Mouse (Mus musculus): ENCODE results near the gene Olfr1348. TPM values are rescaled to one million over a fixed set of nuclear protein-coding genes. Genes with fewer than 3 reads are reported as not detected.
"Not testable (repeated sequence)": the region's sequence is repeated elsewhere in the genome, so short reads cannot be mapped to it uniquely, and the experiment has no call there.

Olfr1348 gene
- total RNA-seq, 1 experiment, result not detected

- DNase-seq (ENCODE audit: low read depth, low spot score), result no peak
- H3K9ac ChIP-seq (ENCODE audit: insufficient read depth, low read depth, low read length, poor library complexity, severe bottlenecking), result no peak within 1 kb of the TSS
- in situ Hi-C loops (cut with MboI; ENCODE audit: low sequenced_read_pairs in 2 of 2, unreplicated experiment in 2 of 2), result loop anchor here in 1 of 2 experiments (10.0 kb wide), 1 partner anchor 65 kb away; the partner anchor contains the start of gene Olfr1350
- H3K9me3 ChIP-seq (ENCODE audit: control insufficient read depth, insufficient read depth, low read depth, low read length), result no peaks in the 10 kb centered on the region
- H3K27ac ChIP-seq (ENCODE audit: insufficient read depth, low read depth, low read length, poor library complexity, severe bottlenecking), result no peak within 1 kb of the TSS
- H3K4me1 ChIP-seq (ENCODE audit: control insufficient read depth in 2 of 2, insufficient read depth in 2 of 2, low read length in 2 of 2, poor library complexity in 1 of 2), result no peaks in the 10 kb centered on the region
- no peak for TF ChIP-seq MAFK (IDR thresholded peaks at IDR 0.05; ENCODE audit: insufficient read depth, low read depth, low read length)
- no peak for TF ChIP-seq ZNF384 (IDR thresholded peaks at IDR 0.05; ENCODE audit: low read depth, low read length)
- TF ChIP-seq CHD2 (IDR thresholded peaks at IDR 0.05; ENCODE audit: low read depth, low read length), result no peak
- no peak for TF ChIP-seq ZC3H11A (IDR thresholded peaks at IDR 0.05; ENCODE audit: borderline replicate concordance, low read depth, low read length)
- TF ChIP-seq HCFC1 (IDR thresholded peaks at IDR 0.05; ENCODE audit: borderline replicate concordance, insufficient read depth, low read length), result no peak
- H3K36me3 ChIP-seq (ENCODE audit: control insufficient read depth, insufficient read depth, low read length, poor library complexity, severe bottlenecking), result no peaks in the 10 kb centered on the region
- H3K4me3 ChIP-seq (ENCODE audit: insufficient read depth in 1 of 2, low read depth in 1 of 2, low read length in 2 of 2, poor library complexity in 1 of 2, severe bottlenecking in 1 of 2), result no peak within 1 kb of the TSS
These were observed 8.9 kb downstream of the Olfr1348 start, which contains the start of gene Olfr1347 for GRCm38 (mm10) chr7:6499655-6500054. Olfr1347 (minus strand) TSS chr7:6499755.

GRCm38 (mm10) chr7:6486841-6487240, 21.7 kb downstream of the Olfr1348 start, which contains the start of gene Olfr5:
Olfr5 (minus strand) TSS chr7:6486941.
- Histone ChIP-seq H3K4me1 (ENCODE audit: control insufficient read depth in 2 of 2, insufficient read depth in 2 of 2, low read length in 2 of 2, poor library complexity in 1 of 2) (no peaks in the 10 kb centered on the region), H3K36me3 (ENCODE audit: control insufficient read depth, insufficient read depth, low read length, poor library complexity, severe bottlenecking) (no peaks in the 10 kb centered on the region), H3K9me3 (ENCODE audit: control insufficient read depth, insufficient read depth, low read depth, low read length) (no peaks in the 10 kb centered on the region), H3K4me3 (ENCODE audit: insufficient read depth in 1 of 2, low read depth in 1 of 2, low read length in 2 of 2, poor library complexity in 1 of 2, severe bottlenecking in 1 of 2) (no peak within 1 kb of the TSS), H3K9ac (ENCODE audit: insufficient read depth, low read depth, low read length, poor library complexity, severe bottlenecking) (no peak within 1 kb of the TSS), H3K27ac (ENCODE audit: insufficient read depth, low read depth, low read length, poor library complexity, severe bottlenecking) (no peak within 1 kb of the TSS)
- in situ Hi-C loops (cut with MboI; ENCODE audit: low sequenced_read_pairs in 2 of 2, unreplicated experiment in 2 of 2), result no loop called here
- no peak for DNase-seq (ENCODE audit: low read depth, low spot score)
- TF ChIP-seq ZNF384 (IDR thresholded peaks at IDR 0.05; ENCODE audit: low read depth, low read length) (no peak), CHD2 (IDR thresholded peaks at IDR 0.05; ENCODE audit: low read depth, low read length) (no peak), ZC3H11A (IDR thresholded peaks at IDR 0.05; ENCODE audit: borderline replicate concordance, low read depth, low read length) (no peak), MAFK (IDR thresholded peaks at IDR 0.05; ENCODE audit: insufficient read depth, low read depth, low read length) (no peak), HCFC1 (IDR thresholded peaks at IDR 0.05; ENCODE audit: borderline replicate concordance, insufficient read depth, low read length) (no peak)

GRCm38 (mm10) chr7:6477633-6478032, 30.9 kb downstream of the Olfr1348 start:
- H3K27ac ChIP-seq (ENCODE audit: insufficient read depth, low read depth, low read length, poor library complexity, severe bottlenecking); H3K4me1 ChIP-seq (ENCODE audit: control insufficient read depth in 2 of 2, insufficient read depth in 2 of 2, low read length in 2 of 2, poor library complexity in 1 of 2); H3K9me3 ChIP-seq (ENCODE audit: control insufficient read depth, insufficient read depth, low read depth, low read length); H3K4me3 ChIP-seq (ENCODE audit: insufficient read depth in 1 of 2, low read depth in 1 of 2, low read length in 2 of 2, poor library complexity in 1 of 2, severe bottlenecking in 1 of 2); H3K9ac ChIP-seq (ENCODE audit: insufficient read depth, low read depth, low read length, poor library complexity, severe bottlenecking); DNase-seq (ENCODE audit: low read depth, low spot score); in situ Hi-C loops (cut with MboI; ENCODE audit: low sequenced_read_pairs in 2 of 2, unreplicated experiment in 2 of 2); H3K36me3 ChIP-seq (ENCODE audit: control insufficient read depth, insufficient read depth, low read length, poor library complexity, severe bottlenecking): not testable (repeated sequence)

DNA sequence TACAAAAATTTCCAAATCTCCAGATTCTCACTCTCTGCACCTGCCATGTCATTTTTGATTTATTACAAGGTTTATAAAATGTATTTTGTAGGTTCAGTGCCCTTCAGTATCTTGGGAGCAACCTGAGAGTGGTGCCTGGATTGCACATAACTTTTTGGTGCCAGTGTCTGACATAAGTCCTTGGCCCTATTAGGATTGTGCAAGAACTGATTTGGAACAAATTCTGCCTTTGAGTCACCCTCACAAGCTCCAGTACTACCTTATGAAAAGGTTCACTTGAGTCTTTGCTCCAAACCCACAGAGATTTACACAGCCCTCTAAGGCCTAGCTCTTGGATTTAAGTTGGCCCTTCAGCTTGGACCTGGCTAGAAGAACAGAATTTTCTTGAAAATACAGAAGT, 41.6 kb downstream of the Olfr1348 start, which contains the start of gene Olfr1346:
Olfr1346 (plus strand) TSS at position 151 of the 400 bp plus-strand sequence.
- Histone ChIP-seq H3K4me1 (ENCODE audit: control insufficient read depth in 2 of 2, insufficient read depth in 2 of 2, low read length in 2 of 2, poor library complexity in 1 of 2) (no peaks in the 10 kb centered on the region), H3K27ac (ENCODE audit: insufficient read depth, low read depth, low read length, poor library complexity, severe bottlenecking) (no peak within 1 kb of the TSS), H3K9me3 (ENCODE audit: control insufficient read depth, insufficient read depth, low read depth, low read length) (no peaks in the 10 kb centered on the region), H3K36me3 (ENCODE audit: control insufficient read depth, insufficient read depth, low read length, poor library complexity, severe bottlenecking) (no peaks in the 10 kb centered on the region), H3K9ac (ENCODE audit: insufficient read depth, low read depth, low read length, poor library complexity, severe bottlenecking) (no peak within 1 kb of the TSS), H3K4me3 (ENCODE audit: insufficient read depth in 1 of 2, low read depth in 1 of 2, low read length in 2 of 2, poor library complexity in 1 of 2, severe bottlenecking in 1 of 2) (no peak within 1 kb of the TSS)
- DNase-seq (ENCODE audit: low read depth, low spot score), result no peak
- TF ChIP-seq CHD2 (IDR thresholded peaks at IDR 0.05; ENCODE audit: low read depth, low read length) (no peak), MAFK (IDR thresholded peaks at IDR 0.05; ENCODE audit: insufficient read depth, low read depth, low read length) (no peak), ZNF384 (IDR thresholded peaks at IDR 0.05; ENCODE audit: low read depth, low read length) (no peak), ZC3H11A (IDR thresholded peaks at IDR 0.05; ENCODE audit: borderline replicate concordance, low read depth, low read length) (no peak), HCFC1 (IDR thresholded peaks at IDR 0.05; ENCODE audit: borderline replicate concordance, insufficient read depth, low read length) (no peak)
- in situ Hi-C loops (cut with MboI; ENCODE audit: low sequenced_read_pairs in 2 of 2, unreplicated experiment in 2 of 2), result loop anchor here in 1 of 2 experiments (25.0 kb wide), 1 partner anchor 170 kb away; no protein-coding TSS in a partner anchor

DNA sequence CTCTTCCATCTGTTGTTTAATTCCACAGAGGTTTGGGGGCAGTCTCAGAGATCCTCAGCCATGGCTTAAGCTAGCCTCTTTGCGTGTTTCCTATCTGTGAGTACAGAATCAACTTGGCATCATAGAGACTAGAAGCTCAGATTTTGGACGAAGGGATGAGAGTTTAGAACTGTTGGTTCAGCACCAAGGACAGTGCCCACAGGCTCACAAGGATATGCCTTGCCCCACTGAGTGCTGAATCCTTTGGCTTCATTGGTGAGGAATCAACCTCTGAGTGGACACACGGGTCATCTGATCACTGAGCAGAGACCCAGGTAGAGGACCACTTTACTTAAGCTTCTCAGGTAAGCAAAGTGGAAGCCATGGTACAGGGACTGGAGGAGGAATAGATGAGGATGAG, 52.1 kb downstream of the Olfr1348 start:
- Histone ChIP-seq H3K9ac (ENCODE audit: insufficient read depth, low read depth, low read length, poor library complexity, severe bottlenecking) (no peak overlapping the region), H3K4me1 (ENCODE audit: control insufficient read depth in 2 of 2, insufficient read depth in 2 of 2, low read length in 2 of 2, poor library complexity in 1 of 2) (no peaks in the 10 kb centered on the region), H3K27ac (ENCODE audit: insufficient read depth, low read depth, low read length, poor library complexity, severe bottlenecking) (no peak overlapping the region), H3K36me3 (ENCODE audit: control insufficient read depth, insufficient read depth, low read length, poor library complexity, severe bottlenecking) (no peaks in the 10 kb centered on the region), H3K9me3 (ENCODE audit: control insufficient read depth, insufficient read depth, low read depth, low read length) (no peaks in the 10 kb centered on the region), H3K4me3 (ENCODE audit: insufficient read depth in 1 of 2, low read depth in 1 of 2, low read length in 2 of 2, poor library complexity in 1 of 2, severe bottlenecking in 1 of 2) (no peak overlapping the region)
- TF ChIP-seq ZC3H11A (IDR thresholded peaks at IDR 0.05; ENCODE audit: borderline replicate concordance, low read depth, low read length) (no peak), CHD2 (IDR thresholded peaks at IDR 0.05; ENCODE audit: low read depth, low read length) (no peak), MAFK (IDR thresholded peaks at IDR 0.05; ENCODE audit: insufficient read depth, low read depth, low read length) (no peak), ZNF384 (IDR thresholded peaks at IDR 0.05; ENCODE audit: low read depth, low read length) (no peak), HCFC1 (IDR thresholded peaks at IDR 0.05; ENCODE audit: borderline replicate concordance, insufficient read depth, low read length) (no peak)
- in situ Hi-C loops (cut with MboI; ENCODE audit: low sequenced_read_pairs in 2 of 2, unreplicated experiment in 2 of 2), result loop anchor here in 1 of 2 experiments (25.0 kb wide), 1 partner anchor 181 kb away; no protein-coding TSS in a partner anchor
- DNase-seq (ENCODE audit: low read depth, low spot score), result peak; percentile 41
